Mouse (Mus musculus): ENCODE measurements at regions not wholly inside any gene's neighbourhood (a gene's known extent, or its start where the extent isn't known, plus 50 kb on each side); places are given as distances from the start of the nearest gene placed in this dataset.

DNA sequence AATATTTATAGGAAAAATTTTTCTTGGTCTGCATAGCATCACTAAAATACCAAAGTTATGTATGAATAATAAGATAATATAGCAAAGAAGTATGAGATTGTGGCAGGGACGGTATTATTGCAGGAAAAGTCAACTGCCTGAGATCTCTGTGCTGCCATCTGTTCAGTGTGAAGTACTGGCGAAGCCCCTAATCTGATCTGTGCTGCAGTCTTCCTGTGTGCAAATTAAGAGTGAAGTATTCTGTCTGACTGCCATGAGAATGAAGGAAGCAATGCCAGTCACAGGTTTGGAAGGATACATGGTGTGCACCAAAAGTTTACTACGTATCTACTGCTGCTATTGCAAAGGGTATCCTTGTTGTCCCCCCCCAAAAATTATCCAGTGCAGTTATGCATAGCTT, 501.5 kb downstream of the Rab28 start:
- DNase-seq (ENCODE audit: low read depth) = no peak

DNA sequence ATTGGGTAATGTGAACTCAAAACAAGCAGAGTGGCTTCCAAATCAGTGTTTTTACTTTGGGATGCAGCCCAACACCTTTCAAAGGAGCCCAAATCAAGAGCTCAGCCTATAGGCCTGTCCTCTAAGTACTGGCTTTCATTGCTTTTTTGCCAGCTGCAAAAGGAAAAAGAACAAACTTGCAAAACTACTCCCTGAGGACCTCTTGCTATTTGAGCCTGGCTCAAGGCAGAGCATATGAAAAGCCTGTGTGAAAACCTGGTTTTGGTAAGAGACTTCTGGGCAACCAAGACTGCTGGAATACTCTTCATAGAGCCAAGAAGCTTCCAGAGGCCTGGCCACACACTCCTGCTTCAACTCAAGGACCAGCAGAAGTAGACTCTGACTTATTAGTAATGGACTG, 503.5 kb downstream of the Rab28 start:
- no peak for DNase-seq (ENCODE audit: low read depth)

DNA sequence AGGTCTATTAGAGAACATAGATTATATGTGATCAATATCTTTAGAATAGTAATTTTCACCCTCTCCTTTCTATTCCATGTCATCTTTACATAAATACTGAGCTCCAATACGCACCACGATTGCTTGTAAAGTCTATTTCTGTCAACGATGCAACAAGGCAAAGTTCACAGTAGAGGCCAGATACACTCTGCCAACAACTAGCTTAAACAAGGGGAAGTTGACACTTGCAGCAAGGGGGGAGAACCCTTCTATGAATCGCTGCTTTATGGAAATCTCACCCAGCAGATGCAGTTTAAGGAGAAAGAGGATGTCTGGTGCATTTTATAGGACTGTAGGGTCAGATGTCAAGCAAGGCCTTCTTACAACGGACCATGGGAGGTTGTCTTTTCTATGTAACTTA, 520.8 kb downstream of the Rab28 start:
- DNase-seq (ENCODE audit: low read depth) = no peak

DNA sequence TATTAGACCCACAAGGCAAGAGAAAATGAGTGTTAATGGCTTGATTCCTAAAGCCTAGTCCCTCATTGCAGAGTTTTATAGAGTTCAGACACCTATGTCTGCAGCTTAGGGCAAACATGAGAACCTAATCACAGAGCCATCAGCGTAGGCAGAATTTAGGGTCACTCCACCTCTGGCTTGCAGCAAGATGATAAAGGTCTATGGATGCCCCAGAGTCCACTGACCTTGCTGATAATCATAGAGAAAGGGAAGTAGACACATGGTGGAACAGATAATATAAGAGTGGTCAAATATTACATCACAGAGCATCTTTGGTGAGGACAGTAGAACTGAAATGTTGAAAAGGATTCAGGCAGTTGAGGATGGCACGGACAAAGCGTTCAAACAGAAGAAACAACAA, 530.7 kb downstream of the Rab28 start:
- DNase-seq (ENCODE audit: low read depth) = no peak

DNA sequence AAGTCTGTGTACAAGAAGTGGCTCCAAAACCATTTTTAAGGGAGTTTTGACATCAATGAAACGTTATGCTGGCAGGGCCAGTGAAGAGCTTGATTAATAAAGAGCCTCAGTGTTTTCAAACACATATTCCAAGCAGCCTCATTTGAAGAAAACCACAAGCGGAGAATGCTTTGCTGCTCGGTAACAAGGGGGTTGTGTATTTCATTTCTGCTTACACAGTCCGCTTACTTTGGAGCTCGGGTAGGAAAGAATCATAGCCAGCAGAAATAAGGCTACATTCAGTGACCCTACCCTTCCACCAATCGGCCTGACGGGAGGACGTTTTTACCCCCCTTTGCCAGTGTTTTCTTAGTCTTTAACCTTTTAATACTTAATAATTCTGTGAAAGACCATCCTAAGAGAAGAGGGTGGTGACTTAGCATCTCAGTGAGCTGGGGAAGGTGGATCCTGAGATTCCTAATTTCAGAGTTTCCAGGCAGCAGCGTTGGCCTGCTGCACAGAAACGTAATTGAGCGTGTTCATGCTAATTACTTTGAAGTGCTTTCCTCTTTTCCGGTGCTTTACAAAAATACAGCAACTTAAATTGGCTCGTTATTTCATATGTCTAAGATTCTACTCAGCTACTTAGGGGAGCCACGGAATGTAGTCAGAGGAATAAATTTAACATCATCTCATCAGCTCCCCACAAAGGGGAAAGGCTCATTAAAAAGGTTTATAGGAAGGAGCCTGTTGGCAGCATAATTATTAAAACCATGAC, 541.9 kb downstream of the Rab28 start:
- no peak for DNase-seq (ENCODE audit: low read depth)

DNA sequence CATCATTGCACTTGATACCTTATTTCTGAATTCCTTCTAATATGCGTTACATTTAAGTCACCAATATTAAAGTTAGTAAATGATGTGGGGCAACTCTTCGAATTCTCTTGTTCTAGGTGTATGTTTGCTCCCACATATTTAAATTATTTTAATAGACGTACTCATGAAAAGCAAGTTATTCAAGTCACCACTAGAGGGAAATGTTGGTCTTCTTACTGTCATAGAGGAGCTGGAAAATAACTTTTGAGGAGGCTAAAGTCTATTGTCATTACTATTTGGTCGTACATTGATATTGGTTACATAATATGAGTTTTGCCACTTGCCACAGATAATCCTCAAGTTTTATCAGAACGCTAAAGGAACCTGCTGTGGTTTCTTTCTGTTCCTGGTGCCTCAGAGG, 582.9 kb downstream of the Rab28 start:
- peak; percentile 60 for DNase-seq (ENCODE audit: low read depth)

DNA sequence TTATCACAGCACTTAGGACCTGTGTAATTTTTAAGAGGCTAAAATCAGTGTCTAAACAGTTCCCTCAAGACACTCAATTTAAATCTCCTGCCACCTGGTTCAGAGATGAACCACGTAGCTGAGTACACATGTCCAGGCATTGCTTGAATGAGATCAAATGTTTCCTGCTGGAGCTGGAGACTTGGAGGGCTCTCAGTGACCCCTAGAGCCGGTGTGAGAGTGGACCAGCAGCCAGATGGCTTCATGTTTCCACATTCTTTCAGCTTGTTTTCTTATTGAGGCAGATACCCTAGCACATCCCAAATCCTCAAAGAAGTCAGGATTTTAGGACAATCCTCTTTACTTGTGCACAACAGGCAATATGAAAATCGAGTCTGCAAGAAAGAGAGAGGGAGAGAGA, 590.3 kb downstream of the Rab28 start:
- DNase-seq (ENCODE audit: low read depth) = no peak

DNA sequence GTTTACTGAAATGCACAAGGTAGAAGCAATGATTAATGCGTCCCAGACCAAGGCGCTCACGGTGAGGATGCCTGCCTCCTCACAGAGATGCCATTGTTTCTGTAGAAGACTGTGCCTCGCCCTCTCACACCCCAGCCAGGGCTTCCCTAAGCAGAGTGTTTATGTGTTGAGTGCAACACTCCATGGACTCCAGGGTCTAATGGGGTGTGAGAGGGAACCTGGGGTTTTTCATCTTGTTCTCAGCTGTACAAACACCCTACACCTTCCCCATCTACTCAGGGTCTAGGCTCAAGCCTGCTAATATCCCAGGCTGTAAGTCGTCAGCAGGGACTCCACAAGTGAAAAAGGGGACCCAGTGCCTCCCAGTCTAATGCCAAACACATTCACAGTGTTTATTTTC, 620.2 kb downstream of the Rab28 start:
- no peak for DNase-seq (ENCODE audit: low read depth)

DNA sequence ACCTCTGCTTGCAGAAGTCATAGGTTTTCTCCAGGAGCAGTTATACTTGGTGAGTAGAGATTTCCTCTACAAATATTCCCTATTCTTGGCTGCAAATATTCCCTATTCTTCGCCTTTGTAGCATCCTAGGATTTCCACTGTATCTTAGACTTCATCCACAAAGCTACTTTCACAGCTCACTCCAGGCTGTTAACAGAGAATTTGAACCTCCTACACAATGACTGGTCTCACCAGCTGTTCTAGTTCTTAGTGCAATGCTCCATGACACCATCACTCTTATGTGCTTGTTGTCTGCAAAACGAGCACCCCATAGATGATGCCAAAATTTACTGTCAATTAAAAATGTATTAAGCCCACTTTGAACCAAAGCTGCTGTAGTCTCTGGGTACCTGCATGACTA, 631.5 kb downstream of the Rab28 start:
- DNase-seq (ENCODE audit: low read depth) = no peak

DNA sequence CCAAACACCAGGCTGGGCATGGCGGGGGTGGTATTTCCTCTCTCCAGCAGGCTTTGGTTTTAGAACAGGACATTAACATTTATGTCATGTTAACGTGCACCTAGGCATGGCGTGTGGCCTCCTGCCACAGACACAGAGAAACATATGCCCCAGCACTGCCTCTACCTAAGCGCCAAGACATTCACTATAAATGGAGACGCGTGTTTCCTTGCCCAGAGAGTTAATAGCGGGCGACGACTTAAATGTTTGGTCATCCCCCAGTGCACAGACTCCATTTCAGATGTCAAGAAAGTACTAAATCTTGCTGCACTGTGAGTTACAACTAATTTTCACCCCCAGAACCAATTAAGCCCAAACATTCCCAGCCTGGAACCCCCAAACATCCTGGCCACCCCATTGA, 646.3 kb downstream of the Rab28 start:
- DNase-seq (ENCODE audit: low read depth) = no peak

DNA sequence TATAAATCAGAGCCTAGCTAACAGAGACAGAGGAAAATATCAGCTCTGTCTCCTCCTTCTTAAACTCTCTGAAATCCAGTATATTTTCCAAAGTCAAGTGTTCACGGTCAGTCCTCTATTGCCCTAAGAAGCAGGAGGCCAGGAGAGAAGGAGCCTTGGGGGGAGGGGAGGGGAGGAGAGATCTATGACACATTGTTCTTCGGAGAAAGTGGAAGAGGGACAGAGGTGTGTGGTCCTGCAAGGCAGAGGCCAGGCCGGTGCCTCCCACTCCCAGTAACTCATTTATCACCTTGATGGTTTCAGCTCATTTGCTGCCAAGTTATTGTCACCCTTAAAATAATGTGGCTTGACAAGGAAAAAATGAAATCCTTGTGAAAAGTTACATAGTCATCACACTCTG, 646.7 kb downstream of the Rab28 start:
- no peak for DNase-seq (ENCODE audit: low read depth)

DNA sequence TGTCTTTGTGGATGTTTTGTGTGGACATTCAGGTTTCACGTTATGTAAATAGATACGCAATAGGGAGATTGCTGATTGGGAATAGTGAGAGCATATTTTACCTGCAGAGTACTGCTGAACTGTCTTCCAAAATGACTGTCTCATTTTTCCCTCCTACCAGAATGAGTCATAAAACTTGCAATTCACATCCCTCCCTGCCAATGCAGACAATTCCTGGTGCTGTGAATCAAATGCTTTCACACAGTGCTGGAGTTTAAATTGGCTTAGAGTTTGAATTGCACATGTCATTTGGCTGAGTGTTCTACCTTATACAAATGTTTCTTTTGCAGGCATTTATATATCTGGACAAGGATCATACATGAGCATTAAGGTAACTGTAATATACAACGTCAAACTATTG, 649.9 kb downstream of the Rab28 start:
- no peak for DNase-seq (ENCODE audit: low read depth)

DNA sequence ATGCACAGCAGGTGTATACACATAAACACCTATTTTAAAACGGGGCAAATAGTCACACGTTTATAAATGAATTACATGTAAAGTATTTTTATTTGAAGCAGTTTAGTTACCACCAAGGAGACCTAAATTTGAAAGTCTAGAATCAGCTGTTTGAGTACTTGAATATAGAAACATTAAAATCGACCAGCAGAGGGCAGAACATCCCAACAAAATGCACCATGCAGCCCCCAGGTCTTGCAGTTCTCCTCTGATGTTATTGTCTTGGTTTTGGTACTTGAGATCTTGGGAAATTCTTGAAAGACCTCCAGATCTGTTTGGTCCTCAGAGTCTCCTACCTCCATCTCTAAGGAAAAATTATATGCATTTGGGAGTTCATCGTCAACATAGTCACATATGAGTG, 656.0 kb downstream of the Rab28 start:
- DNase-seq (ENCODE audit: low read depth) = peak; percentile 48

DNA sequence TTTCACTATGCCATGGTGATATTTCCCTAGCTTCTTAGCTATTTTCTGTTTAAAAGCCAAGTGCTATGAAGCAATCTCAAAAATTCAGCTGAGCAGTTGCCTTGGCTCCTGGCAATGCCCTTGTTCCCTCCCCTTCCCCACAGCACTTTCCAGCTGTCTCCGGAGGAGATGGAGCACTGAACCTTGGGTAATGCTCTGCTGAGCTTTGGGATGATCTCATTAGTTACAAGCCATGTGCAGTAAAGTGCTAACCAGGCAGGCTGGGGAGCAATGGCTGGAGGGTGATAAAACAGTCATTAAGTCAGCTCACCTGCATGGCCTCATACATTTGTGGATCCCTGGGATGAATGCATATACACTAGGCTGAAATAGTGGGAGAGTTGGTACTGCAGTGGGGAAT, 659.4 kb downstream of the Rab28 start:
- DNase-seq (ENCODE audit: low read depth) = no peak

DNA sequence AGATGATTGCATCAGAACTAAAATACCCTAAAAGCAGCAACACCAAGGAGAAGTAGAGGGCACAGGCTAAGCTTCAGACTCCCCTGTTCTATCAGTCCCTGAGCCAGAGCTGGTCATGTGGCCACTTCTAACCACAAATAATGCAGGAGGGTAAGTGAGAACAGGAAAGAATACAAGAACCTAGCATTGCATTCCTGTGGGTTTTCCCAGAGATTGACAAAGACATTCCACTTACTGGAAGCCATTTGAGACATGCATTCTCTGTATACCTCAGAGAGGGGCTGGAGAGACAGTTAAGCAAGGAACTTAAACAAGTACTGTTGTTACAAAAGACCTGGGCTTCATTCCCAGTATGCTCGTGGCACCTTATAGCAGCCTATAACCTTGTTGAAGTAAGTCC, 662.7 kb downstream of the Rab28 start:
- no peak for DNase-seq (ENCODE audit: low read depth)

DNA sequence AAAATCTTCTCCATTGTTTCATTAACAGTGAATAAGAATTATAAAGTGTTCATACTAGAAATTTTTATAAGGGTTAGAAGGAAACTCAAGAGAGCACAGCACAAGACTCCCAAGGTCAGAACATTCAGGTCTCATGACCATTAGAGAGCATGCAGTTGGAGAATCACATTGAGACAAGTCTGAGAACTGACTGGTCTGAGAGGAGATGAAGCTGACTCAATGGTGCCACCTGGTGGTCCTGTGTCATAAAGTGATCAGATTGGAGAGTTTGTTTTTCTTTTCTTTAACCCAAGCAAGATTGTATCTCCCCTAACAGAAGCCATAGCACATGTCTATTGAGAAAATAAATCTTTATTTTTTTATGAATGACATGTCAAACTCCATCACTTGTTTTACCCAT, 663.5 kb downstream of the Rab28 start:
- peak; percentile 78 for DNase-seq (ENCODE audit: low read depth)

DNA sequence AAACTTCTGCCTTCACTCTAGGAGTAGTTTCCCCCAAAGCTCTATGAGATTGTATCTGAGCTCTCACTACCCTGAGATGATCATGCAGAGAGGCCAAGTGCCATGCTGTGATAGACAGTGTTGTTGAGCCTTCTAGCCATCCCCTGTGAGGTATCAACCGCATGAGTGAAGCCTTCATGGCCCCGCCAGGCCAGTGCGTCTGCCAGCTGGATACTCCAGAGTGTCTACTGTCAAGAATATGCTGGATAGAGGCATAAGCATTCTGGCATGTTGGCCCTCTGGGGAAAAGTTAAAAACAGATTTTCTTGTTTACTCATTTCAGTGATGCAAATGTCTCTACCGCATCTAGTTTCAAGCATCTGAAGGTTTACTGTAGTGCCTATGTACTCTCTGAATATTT, 669.2 kb downstream of the Rab28 start:
- no peak for DNase-seq (ENCODE audit: low read depth)

DNA sequence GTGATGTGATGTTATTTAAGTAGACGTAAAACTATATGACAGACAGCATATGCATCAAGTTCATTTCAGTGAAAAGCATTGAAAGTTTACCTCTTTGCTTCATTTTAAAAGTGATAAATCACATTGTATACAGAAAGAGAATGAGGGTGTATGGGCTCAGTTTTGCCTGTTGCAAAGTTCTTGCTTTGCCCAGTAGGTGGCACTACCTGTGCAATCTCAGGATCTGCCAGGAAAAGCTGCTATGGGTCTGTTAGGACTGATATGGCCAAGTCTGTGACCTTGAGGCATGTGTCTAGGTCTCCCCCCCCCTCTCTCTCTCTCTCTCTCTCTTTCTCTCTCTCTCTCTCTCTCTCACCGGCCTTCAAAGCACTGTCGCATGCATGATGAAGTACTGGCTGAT, 701.3 kb downstream of the Rab28 start:
- DNase-seq (ENCODE audit: low read depth) = peak; percentile 14

DNA sequence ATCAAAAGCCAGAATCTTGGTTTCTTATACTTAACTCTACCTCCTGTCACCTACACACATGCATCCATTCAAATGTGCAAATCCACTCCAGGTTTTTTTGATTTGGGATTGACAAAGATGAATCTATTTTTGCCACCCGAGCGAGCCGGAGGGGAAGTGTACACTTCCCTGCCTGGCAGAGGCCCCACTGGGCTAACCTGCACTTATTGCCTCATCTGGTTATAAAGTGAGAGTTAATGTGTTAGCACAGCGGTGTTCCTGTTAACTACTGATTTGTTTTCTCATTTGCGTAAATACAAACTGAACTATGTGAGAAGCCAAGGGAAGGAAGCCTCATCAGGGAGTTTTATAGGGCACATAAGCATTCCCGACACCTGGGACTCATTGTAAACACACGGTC, 721.4 kb downstream of the Rab28 start:
- DNase-seq (ENCODE audit: low read depth) = no peak

DNA sequence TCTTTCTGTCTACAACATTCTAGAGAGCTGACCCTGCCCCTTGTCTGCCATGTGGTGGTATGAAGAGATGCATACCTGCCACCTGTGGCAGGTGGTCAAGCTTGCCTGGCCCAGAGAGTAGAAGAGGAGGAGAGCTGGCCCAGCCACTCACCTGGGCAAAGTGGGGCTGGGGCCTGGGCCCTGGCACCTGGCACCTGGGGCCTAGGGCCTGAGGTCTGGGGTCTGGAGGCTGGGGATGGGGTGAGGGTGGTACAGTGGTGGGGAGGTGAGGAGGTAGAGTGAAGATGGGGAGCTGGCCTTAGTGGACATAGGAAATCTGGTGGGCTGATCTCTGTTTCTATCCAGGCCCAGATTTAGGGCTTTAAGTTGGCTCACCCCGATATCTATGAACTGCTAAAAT, 733.1 kb downstream of the Rab28 start:
- no peak for DNase-seq (ENCODE audit: low read depth)

DNA sequence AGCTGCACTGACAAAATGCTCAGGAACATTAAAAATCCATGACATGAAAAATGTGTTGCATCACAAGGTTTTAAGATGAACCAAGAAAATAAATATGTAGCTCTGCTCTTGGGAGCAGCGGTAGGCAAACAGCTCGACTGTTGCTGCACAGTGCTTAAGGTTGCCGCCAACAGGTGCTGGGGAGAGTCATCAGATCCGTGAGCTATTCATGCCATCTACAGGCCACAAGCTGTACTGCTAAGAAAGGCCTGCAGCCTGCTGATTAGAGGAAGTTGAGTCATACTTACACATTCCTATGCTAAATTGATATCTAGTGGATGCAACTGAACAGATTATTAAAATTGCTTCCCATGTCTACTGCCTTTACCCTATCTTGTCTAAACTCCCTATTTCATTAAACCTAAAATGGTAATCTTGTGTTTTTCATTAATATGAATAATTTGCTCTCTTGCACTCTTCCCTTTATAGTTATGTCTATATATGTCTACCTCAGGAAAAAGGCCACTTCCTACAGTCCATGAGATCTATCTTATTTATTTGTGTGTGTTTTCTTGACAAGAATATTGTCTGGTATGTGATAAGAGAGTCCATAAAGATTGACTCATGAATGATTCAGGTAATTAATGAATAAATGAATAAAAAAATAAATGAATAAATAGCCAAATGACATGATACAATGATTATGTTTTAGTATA, 754.9 kb downstream of the Rab28 start:
- peak; percentile 41 for DNase-seq (ENCODE audit: low read depth)

DNA sequence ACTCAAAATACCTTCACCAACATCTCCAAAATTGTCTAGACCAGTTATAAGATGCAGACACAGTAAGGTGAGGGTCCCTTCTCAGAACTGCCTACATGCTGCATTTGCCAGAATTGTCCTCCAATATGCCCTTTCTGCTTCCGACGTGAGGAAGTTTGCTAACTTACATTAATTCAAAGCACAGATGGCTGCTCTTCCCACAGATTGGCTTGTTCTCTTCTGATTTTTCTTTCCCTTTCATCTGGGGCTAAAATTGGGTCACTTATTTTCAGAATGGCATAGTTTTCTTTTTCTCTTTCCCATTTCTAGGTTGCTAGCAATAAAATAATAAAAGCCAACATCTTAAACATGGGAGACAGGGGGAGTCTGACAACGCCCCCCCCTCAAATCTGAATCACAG, 778.8 kb downstream of the Rab28 start:
- DNase-seq (ENCODE audit: low read depth) = no peak

DNA sequence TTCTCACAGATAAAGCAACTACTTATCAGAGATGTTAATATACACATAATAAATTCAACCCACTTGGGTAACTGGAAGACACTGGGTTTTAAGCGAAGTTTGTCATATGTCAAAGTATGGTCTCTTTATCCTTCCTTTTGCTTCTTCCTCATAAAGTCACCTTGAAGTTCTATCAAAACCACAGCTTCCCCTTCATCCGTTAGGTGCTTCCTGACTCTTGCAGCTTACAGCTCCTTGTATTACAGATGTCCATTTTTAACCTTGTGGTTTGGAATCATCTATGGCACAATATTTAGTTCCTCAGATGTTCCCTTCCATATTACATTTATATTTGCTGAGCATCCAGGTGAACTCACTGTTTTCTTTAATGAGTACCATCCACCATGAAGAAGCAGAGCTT, 787.0 kb downstream of the Rab28 start:
- DNase-seq (ENCODE audit: low read depth) = no peak

DNA sequence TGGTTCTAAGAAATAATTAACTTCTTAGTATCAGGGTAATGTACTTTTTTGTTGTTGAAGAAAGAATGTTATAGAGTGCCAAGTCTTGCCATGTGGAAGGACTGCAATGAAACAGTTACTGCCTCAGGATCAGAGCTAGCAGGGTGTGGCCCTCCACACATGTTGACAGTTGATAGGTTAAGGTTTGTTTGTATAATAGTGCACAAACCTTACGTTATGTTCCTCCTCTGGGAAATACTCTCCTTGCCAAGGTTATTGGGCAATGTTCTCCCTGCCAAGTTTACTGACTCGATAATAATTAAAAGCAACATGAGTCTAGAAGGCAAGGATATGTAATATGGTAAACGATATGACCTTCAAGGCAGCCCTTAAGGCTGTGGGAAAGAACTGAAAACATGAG, 799.2 kb downstream of the Rab28 start:
- DNase-seq (ENCODE audit: low read depth) = no peak
